Mouse (Mus musculus) liver, adult 2 months (tissue): ENCODE results near the gene Akap5.

Source experiments
- CTCF ChIP-seq: fragments of 200-500 bp; IDR thresholded peaks from 2 replicates; pipeline ENCODE4 v1.5.1; 2011; ENCODE audit warnings: low read depth, low read length, control low read depth
- POLR2A ChIP-seq: fragments of 200-500 bp; IDR thresholded peaks from 2 replicates; pipeline ENCODE4 v1.6.1; 2011; ENCODE audit warnings: low read length, control low read depth; ENCODE audit not compliant: insufficient read depth; ENCODE audit errors: extremely low read depth

GRCm38 (mm10) chr12:76310633-76311032 lies 14.1 kb upstream of the Akap5 start:
- no peak for TF ChIP-seq POLR2A
- no peak for TF ChIP-seq CTCF
